Mouse (Mus musculus) embryonic facial prominence, embryonic 11.5 days (tissue): ENCODE results near the gene Ckap2. TPM values are rescaled to one million over a fixed set of nuclear protein-coding genes. Genes with fewer than 3 reads are reported as not detected.
A peak's percentile ranks its signal among the peaks of the same experiment; 100 is the strongest.

Source experiments
- ATAC-seq: fragments of 200-750 bp; cut with Nextera tagmentation; replicated peaks from 2 replicates; pipeline ENCODE4 v1.8.0; 2017; ENCODE audit warnings: low read depth; ENCODE audit not compliant: insufficient number of reproducible peaks, low FRiP score, low TSS enrichment
- DNase-seq: peaks from one replicate; pipeline ENCODE4 v3.0.0-alpha.2; 2015; ENCODE audit warnings: low spot score
- H3K27ac ChIP-seq: fragments of 300-500 bp; sonication (generic); replicated peaks from 2 replicates; pipeline ENCODE4 v1.5.1; 2014; ENCODE audit warnings: mild to moderate bottlenecking, low read depth, low read length, control low read depth
- H3K27me3 ChIP-seq: fragments of 300-500 bp; sonication (generic); 2 replicates; pipeline ENCODE4 v1.6.1; 2014; ENCODE audit warnings: mild to moderate bottlenecking, low read length, moderate library complexity, mixed read lengths; ENCODE audit not compliant: control insufficient read depth, insufficient read depth
- H3K36me3 ChIP-seq: fragments of 300-500 bp; sonication (generic); replicated peaks from 2 replicates; pipeline ENCODE4 v1.6.1; 2014; ENCODE audit warnings: low read depth, mild to moderate bottlenecking, low read length, moderate library complexity, mixed read lengths; ENCODE audit not compliant: control insufficient read depth, insufficient read depth
- H3K4me1 ChIP-seq: fragments of 300-500 bp; sonication (generic); 2 replicates; pipeline ENCODE4 v1.6.1; 2014; ENCODE audit warnings: low read length, mixed read lengths; ENCODE audit not compliant: control insufficient read depth, insufficient read depth
- H3K4me2 ChIP-seq: fragments of 300-500 bp; sonication (generic); 2 replicates; pipeline ENCODE4 v1.6.1; 2014; ENCODE audit warnings: low read depth, mild to moderate bottlenecking, control low read depth, low read length, moderate library complexity
- H3K4me3 ChIP-seq: fragments of 300-500 bp; sonication (generic); 2 replicates; pipeline ENCODE4 v1.5.1; 2014; ENCODE audit warnings: low read depth, low read length, control low read depth
- H3K9ac ChIP-seq: fragments of 300-500 bp; sonication (generic); replicated peaks from 2 replicates; pipeline ENCODE4 v1.6.1; 2014; ENCODE audit warnings: mild to moderate bottlenecking, control low read depth, low read length
- H3K9me3 ChIP-seq: fragments of 300-500 bp; sonication (generic); replicated peaks from 2 replicates; pipeline ENCODE4 v1.6.1; 2016; ENCODE audit warnings: mild to moderate bottlenecking, low read length, inconsistent platforms, mixed read lengths; ENCODE audit not compliant: control insufficient read depth
- WGBS: fragments of 180-500 bp; shearing (Covaris S2); extraction: QIAGEN DNeasy Blood & Tissue Kit; methylation state at CpG from one replicate; pipeline ENCODE4 v1.1.7; 2014; 5-methylcytosine and 5-hydroxymethylcytosine counted together
- polyA plus RNA-seq: library from polyadenylated mRNA; unstranded; fragments of >200 nt; fragmentation: Nextera tagmentation; extraction: Ambion mirVana; gene quantifications from 2 replicates; pipeline ENCODE4 v1.2.1, GENCODE M21; 2014

Gene Ckap2
- polyA plus RNA-seq, 1 experiment from 2014 or later: 66.9 TPM

- ATAC-seq (peak; percentile 16; the same call in 1 of the 2 replicates), DNase-seq (peak; percentile 5)
- peaks cover 2% of the 10 kb centered on the region; the same call in 1 of the 2 replicates for H3K36me3 ChIP-seq
- peak overlapping the region; percentile 56; the same call in 1 of the 2 replicates for H3K9ac ChIP-seq
- no peak overlapping the region for H3K27ac ChIP-seq
- peak overlapping the region; percentile 32 for H3K4me2 ChIP-seq
- no peaks in the 10 kb centered on the region for H3K9me3 ChIP-seq
- WGBS: 56% methylated on average over 10 of the region's 10 CpGs
- H3K27me3 ChIP-seq: no peaks in the 10 kb centered on the region
- no peaks in the 10 kb centered on the region for H3K4me1 ChIP-seq
- H3K4me3 ChIP-seq: peak overlapping the region; percentile 45
Observed at GRCm38 (mm10) chr8:22165251-22166079, 20.2 kb downstream of the Ckap2 start.

- H3K9ac ChIP-seq: no peak overlapping the region
- no peak overlapping the region for H3K27ac ChIP-seq
- DNase-seq (no peak), ATAC-seq (no peak)
- no peaks in the 10 kb centered on the region for H3K4me1 ChIP-seq
- no peak overlapping the region for H3K4me2 ChIP-seq
- no peaks in the 10 kb centered on the region for H3K27me3 ChIP-seq
- 87% methylated on average over 10 of the region's 10 CpGs for WGBS
- no peak overlapping the region for H3K4me3 ChIP-seq
- H3K9me3 ChIP-seq: no peaks in the 10 kb centered on the region
- H3K36me3 ChIP-seq: peaks cover 2% of the 10 kb centered on the region; the same call in 1 of the 2 replicates
Observed at GRCm38 (mm10) chr8:22164431-22164830, 21.2 kb downstream of the Ckap2 start.

- Histone ChIP-seq H3K4me1 (no peaks in the 10 kb centered on the region), H3K36me3 (no peaks in the 10 kb centered on the region), H3K4me3 (no peak overlapping the region), H3K4me2 (no peak overlapping the region), H3K9me3 (no peaks in the 10 kb centered on the region), H3K27me3 (no peaks in the 10 kb centered on the region), H3K27ac (no peak overlapping the region), H3K9ac (no peak overlapping the region)
- 82% methylated on average over 8 of the region's 8 CpGs for WGBS
- ATAC-seq: no peak
- DNase-seq: no peak
Observed at GRCm38 (mm10) chr8:22162206-22162605, 23.4 kb downstream of the Ckap2 start.

DNA sequence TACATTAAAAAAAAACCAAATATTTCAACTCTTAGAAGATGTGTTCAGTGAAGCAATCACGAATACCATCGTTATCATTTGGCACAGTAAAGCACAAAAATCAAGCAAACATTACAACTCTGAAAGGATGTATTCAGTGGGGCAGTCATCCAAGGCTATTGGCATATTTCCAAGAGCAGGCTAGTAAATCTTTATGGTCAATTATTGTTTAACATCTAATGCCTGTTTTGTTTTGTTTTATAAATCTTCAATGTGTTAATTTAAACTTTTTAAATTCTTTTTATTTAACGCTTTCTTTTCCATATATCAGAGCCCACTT, 35.3 kb downstream of the Ckap2 start:
- H3K27ac ChIP-seq: no peak overlapping the region
- DNase-seq (no peak), ATAC-seq (no peak)
- H3K4me3 ChIP-seq: no peak overlapping the region
- no peaks in the 10 kb centered on the region for H3K4me1 ChIP-seq
- WGBS: 94% methylated on average over 3 of the region's 3 CpGs
- H3K27me3 ChIP-seq: no peaks in the 10 kb centered on the region
- no peak overlapping the region for H3K9ac ChIP-seq
- no peak overlapping the region for H3K4me2 ChIP-seq
- H3K9me3 ChIP-seq: no peaks in the 10 kb centered on the region
- H3K36me3 ChIP-seq: 0 out of 2 replicates have a peak, but pooled peaks cover 2% of the 10 kb centered on the region

- DNase-seq (no peak), ATAC-seq (no peak)
- WGBS: 94% methylated on average over 11 of the region's 11 CpGs
- Histone ChIP-seq H3K9me3 (no peaks in the 10 kb centered on the region), H3K4me1 (no peaks in the 10 kb centered on the region), H3K36me3 (0 out of 2 replicates have a peak, but pooled peaks cover 2% of the 10 kb centered on the region), H3K27ac (no peak overlapping the region), H3K4me3 (no peak overlapping the region), H3K4me2 (no peak overlapping the region), H3K27me3 (no peaks in the 10 kb centered on the region), H3K9ac (no peak overlapping the region)
Observed at GRCm38 (mm10) chr8:22149643-22150344, 35.8 kb downstream of the Ckap2 start.

GRCm38 (mm10) chr8:22148367-22148740, 37.3 kb downstream of the Ckap2 start:
- no peak overlapping the region for H3K27ac ChIP-seq
- H3K4me3 ChIP-seq: no peak overlapping the region
- no peaks in the 10 kb centered on the region for H3K4me1 ChIP-seq
- no peaks in the 10 kb centered on the region for H3K27me3 ChIP-seq
- WGBS: 96% methylated on average over 7 of the region's 7 CpGs
- no peak for ATAC-seq
- H3K9ac ChIP-seq: no peak overlapping the region
- no peak overlapping the region for H3K4me2 ChIP-seq
- 0 out of 2 replicates have a peak, but pooled peaks cover 2% of the 10 kb centered on the region for H3K36me3 ChIP-seq
- no peaks in the 10 kb centered on the region for H3K9me3 ChIP-seq
- DNase-seq: no peak

DNA sequence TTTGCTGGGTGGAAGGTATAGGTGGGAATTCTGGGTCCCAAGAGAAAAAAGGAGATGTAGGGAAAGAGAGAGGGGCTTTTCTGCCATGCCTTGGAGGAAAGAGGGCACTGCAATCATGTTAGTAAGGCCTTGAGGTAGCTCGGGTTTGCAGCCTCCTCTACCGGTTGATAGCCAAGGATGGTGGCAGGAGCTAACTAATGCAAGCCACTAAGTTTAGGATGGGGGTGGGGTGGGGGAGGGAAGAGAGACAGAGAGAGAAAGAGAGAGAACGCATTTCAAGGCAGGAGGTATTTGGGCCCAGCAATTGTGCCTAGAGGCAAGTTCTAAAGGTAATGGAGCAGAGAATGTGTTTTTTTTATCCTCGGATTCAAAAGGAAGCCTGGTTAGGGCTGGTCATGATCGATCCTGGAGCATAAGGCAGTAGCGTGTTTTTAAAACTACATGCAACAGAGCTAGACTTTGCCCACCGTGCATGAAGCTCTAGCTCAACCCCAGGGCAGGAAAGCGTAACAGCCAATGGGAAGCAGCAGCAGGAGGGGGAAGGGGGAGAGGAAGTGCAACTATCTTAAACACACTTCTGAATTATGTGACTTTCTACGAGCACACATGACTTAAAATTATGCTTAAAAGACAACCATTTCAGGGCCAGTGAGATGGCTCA, 37.8 kb downstream of the Ckap2 start:
- no peaks in the 10 kb centered on the region for H3K4me1 ChIP-seq
- H3K9ac ChIP-seq: no peak overlapping the region
- DNase-seq (no peak), ATAC-seq (no peak)
- H3K4me2 ChIP-seq: no peak overlapping the region
- no peaks in the 10 kb centered on the region for H3K9me3 ChIP-seq
- H3K27ac ChIP-seq: no peak overlapping the region
- no peak overlapping the region for H3K4me3 ChIP-seq
- H3K27me3 ChIP-seq: no peaks in the 10 kb centered on the region
- 69% methylated on average over 9 of the region's 9 CpGs for WGBS
- H3K36me3 ChIP-seq: 0 out of 2 replicates have a peak, but pooled peaks cover 2% of the 10 kb centered on the region
